Mouse (Mus musculus): Measurements from ENCODE around the gene Nkiras2. TPM values are rescaled to one million over a fixed set of nuclear protein-coding genes. Genes with fewer than 3 reads are reported as not detected.

Nkiras2 gene
- 24.7 and 28.6 TPM in 2 replicates for polyA plus RNA-seq (2012; rRNA removed)

DNA sequence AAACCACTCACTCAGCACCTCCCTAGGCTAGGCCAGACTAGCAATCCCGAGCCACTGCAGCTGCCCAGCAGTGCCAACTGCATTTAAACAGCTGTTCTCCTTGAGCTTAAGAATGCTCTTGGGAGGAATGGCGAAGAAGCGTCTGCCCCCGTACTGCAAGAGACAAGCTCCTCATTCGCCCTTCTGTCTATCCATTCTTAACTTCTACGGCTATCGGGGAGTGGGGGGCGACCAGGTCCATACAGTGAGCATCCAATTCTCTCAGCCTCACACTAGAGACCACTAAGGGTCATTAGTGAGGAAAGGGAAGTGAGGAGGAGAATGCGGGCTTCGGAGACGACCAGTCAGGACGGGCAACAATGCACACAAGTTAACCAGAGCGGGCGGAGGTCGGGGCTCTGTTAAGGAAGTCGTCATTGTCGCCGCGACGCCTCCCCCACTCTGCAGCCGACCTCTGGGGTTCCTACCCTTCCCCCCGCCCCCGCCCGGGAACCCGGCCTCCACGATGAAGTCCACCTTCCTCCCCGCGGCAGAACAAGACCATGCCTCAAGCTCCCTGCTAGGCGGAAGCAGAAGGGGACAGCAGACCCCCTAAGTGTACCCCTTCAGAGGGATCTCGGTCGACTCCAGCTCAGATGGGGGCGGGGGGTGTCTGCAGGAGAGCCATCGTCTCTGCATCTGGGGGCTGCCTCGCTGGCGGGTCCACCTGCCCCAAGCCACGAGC lies at the start of gene Nkiras2:
Nkiras2 (plus strand) TSS at position 484 of the 724 bp plus-strand sequence.

DNA sequence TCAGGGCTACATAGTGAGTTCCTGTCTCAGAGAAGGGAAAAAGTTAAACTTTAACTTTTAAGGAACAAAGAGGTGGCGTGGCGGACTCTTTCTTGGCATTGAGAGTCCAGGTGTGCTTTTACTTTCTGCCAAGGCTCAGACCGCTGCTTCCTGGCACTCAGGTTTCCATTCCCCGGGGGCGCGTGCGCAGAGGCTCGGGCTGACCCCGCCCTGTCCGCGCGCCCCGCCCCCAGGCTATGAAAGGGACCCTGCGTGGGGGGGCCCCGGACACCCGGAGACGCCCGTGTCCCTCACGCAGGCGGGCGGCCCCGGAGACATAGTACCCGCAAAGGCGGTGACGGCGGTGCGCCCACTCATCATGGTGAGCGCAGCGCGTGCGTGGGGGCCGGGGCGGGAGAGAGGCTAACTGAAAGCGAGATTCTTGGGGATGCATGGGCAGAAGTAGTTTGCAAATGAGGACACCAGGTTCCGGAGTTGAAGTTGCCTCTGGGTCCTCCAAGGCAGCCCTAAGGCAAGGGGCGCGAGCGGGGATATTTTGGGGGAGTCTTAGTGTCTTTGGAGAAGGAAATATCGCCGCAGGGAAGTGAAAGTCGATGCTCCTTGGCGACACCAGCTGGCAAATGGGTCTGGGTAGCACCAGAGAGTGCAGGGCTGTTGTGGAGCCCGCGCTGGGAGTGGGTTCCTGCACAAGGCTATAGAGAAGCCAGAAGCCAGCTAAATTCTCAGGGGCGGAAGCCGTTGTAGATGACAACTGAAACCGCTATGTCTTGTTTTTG lies 44.1 kb upstream of the Nkiras2 start, which contains the start of gene Cnp:
Cnp (plus strand) TSS at position 197 of the 776 bp plus-strand sequence.

DNA sequence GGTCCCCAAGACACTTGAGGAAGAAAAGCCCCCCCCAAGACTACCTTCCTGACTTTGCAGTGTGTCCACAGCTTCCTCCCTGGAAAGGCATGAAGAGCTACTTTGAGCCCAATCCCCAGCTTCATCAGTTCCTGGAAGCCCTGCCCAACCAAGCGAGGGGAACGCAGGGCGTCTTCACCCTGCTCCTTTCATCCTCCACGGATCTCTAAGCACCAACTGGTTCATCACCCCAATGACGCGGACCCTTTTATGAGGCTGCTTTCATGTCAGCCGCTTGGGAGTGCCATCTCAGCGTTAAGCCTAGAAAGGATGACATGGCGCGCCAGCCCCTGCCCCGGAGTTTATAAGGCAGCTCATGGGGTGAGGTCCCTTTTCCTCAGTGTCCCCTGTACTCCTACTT lies 938 bp downstream of the Nkiras2 start, which contains the start of gene Dnajc7:
Dnajc7 (minus strand) TSS at position 187 of the 400 bp plus-strand sequence.

Other genes starting within 250 kb of the Nkiras2 start
- gene Jup, start 221.5 kb upstream of the Nkiras2 start, polyA plus RNA-seq (2012; rRNA removed) = 11.3 and 13.5 TPM in 2 replicates
- gene P3h4, start 204.4 kb upstream of the Nkiras2 start, polyA plus RNA-seq (2012; rRNA removed) = 4.1 and 4.3 TPM in 2 replicates
- gene Fkbp10, start 203.5 kb upstream of the Nkiras2 start, polyA plus RNA-seq (2012; rRNA removed) = 5.2 and 5.6 TPM in 2 replicates
- 11.5 and 11.7 TPM in 2 replicates for gene Nt5c3b, start 177.4 kb upstream of the Nkiras2 start, polyA plus RNA-seq (2012; rRNA removed)
- gene Klhl10, start 177.3 kb upstream of the Nkiras2 start, polyA plus RNA-seq (2012; rRNA removed) = 0.07 and 0.09 TPM in 2 replicates
- gene Klhl11, start 146.5 kb upstream of the Nkiras2 start, polyA plus RNA-seq (2012; rRNA removed) = 0.80 and 0.84 TPM in 2 replicates
- gene Acly, start 91.2 kb upstream of the Nkiras2 start, polyA plus RNA-seq (2012; rRNA removed) = 62.2 and 100 TPM in 2 replicates
- gene Ttc25, start 73.6 kb upstream of the Nkiras2 start, polyA plus RNA-seq (2012; rRNA removed) = 0.05 and 0.06 TPM in 2 replicates
- gene Cnp, start 44.3 kb upstream of the Nkiras2 start, polyA plus RNA-seq (2012; rRNA removed) = 9.4 and 11.5 TPM in 2 replicates
- gene Dnajc7, start 924 bp downstream of the Nkiras2 start, polyA plus RNA-seq (2012; rRNA removed) = 66.1 and 73.5 TPM in 2 replicates
- gene Zfp385c, start 73.2 kb downstream of the Nkiras2 start, polyA plus RNA-seq (2012; rRNA removed) = 0.01 and 0.06 TPM in 2 replicates
- gene Dhx58, start 85.0 kb downstream of the Nkiras2 start, polyA plus RNA-seq (2012; rRNA removed) = 7.3 and 8.9 TPM in 2 replicates
- 12.1 and 14.0 TPM in 2 replicates for gene Kat2a, start 93.2 kb downstream of the Nkiras2 start, polyA plus RNA-seq (2012; rRNA removed)
- gene Hspb9, start 94.6 kb downstream of the Nkiras2 start, polyA plus RNA-seq (2012; rRNA removed) = not detected in 2 replicates
- 96.2 and 98.0 TPM in 2 replicates for gene Rab5c, start 119.0 kb downstream of the Nkiras2 start, polyA plus RNA-seq (2012; rRNA removed)
- not detected in 2 replicates for gene Kcnh4, start 140.7 kb downstream of the Nkiras2 start, polyA plus RNA-seq (2012; rRNA removed)
- not detected in 2 replicates for gene Hcrt, start 143.7 kb downstream of the Nkiras2 start, polyA plus RNA-seq (2012; rRNA removed)
- 3.8 and 4.0 TPM in 2 replicates for gene Ghdc, start 151.7 kb downstream of the Nkiras2 start, polyA plus RNA-seq (2012; rRNA removed)
- gene Stat5b, start 231.5 kb downstream of the Nkiras2 start, polyA plus RNA-seq (2012; rRNA removed) = 13.3 and 16.0 TPM in 2 replicates
- gene Stat5a, start 240.1 kb downstream of the Nkiras2 start, polyA plus RNA-seq (2012; rRNA removed) = 5.8 and 6.9 TPM in 2 replicates